Mouse (Mus musculus) brain, embryonic 14.5 days (tissue): ENCODE measurements at regions not wholly inside any gene's neighbourhood (a gene's known extent, or its start where the extent isn't known, plus 50 kb on each side); places are given as distances from the start of the nearest gene placed in this dataset.

Experiments
- DNase-seq: peaks from one replicate; pipeline ENCODE4 v3.0.0-alpha.2; 2011; ENCODE audit warnings: low read depth
- CTCF ChIP-seq: fragments of 200-500 bp; IDR thresholded peaks from 2 replicates; pipeline ENCODE4 v1.5.1; 2012; ENCODE audit warnings: inconsistent platforms, mild to moderate bottlenecking, moderate library complexity, borderline replicate concordance; ENCODE audit not compliant: insufficient read depth, insufficient read length; ENCODE audit errors: extremely low read depth
- POLR2A ChIP-seq: fragments of 200-500 bp; IDR thresholded peaks from 2 replicates; pipeline ENCODE4 v1.6.1; 2012; ENCODE audit warnings: mild to moderate bottlenecking, inconsistent platforms, borderline replicate concordance; ENCODE audit not compliant: poor library complexity, insufficient read depth, insufficient read length, severe bottlenecking; ENCODE audit errors: extremely low read depth

DNA sequence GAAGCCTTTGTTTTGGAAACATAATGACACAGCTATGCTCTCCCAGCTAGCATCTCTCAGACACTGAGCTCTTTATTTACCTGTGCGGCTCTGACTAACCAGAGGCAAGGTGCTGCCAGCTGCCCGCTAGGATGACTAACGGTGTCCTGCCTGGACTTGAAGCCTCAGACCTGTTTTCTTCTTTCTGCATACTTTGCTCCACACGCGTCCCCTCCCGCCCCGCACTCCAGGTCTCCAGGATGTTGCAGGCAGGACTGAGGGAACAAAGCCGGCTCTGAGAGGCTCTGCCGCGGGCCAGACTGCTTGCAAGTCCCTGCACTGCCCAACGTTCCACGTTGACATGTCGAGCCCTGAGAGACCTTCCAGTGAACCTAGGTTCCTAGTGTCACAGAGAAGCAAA, 106.2 kb upstream of the Efcab1 start:
- DNase-seq, result peak; percentile 0
- TF ChIP-seq POLR2A, result no peak
- no peak for TF ChIP-seq CTCF

DNA sequence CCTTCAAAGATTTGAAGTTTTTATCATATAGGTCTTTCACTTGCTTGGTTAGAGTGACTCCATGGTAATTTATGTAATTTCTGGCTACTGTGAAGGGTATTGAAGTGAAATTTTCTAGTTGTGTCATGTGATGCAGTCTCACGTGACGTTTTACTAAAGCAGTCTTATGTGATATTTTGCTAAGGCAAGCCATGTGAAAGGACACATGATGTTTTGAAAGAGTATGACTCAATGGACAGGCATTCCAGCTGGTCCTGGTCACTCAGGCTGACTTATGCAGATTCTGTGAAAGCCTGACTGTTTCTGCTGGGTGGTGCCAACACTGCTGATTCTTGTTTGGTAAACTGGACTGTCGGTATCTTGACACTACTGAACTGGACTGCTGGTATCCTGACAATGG, 79.4 kb upstream of the Efcab1 start:
- TF ChIP-seq POLR2A (no peak), CTCF (no peak)
- no peak for DNase-seq

DNA sequence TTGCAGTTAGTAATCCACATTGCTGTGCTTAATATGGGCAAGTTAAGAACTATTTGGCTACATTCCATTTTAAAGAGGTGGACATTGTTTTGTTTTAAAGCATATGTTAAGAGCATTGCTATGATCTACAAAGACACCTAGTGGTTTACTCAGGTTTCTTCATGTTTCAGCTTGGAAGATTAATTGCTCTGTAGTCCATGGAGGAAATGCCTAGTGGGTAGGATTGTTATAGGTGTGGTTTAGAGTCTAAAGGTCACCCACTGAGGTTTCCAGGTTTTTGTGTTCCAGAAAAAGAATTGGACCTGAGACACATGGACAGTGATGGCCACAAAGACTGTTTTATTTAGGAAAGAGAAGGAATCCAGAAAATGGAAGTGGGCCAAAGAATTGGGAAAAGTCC, 65.6 kb upstream of the Efcab1 start:
- DNase-seq, result no peak
- TF ChIP-seq POLR2A (no peak), CTCF (no peak)
